Mouse (Mus musculus) brain, embryonic 14.5 days (tissue): Measurements from ENCODE around the gene Srsf10.

ENCODE experiments used
- CTCF ChIP-seq: fragments of 200-500 bp; IDR thresholded peaks from 2 replicates; pipeline ENCODE4 v1.5.1; 2012; ENCODE audit warnings: inconsistent platforms, mild to moderate bottlenecking, moderate library complexity, borderline replicate concordance; ENCODE audit not compliant: insufficient read depth, insufficient read length; ENCODE audit errors: extremely low read depth
- POLR2A ChIP-seq: fragments of 200-500 bp; IDR thresholded peaks from 2 replicates; pipeline ENCODE4 v1.6.1; 2012; ENCODE audit warnings: mild to moderate bottlenecking, inconsistent platforms, borderline replicate concordance; ENCODE audit not compliant: poor library complexity, insufficient read depth, insufficient read length, severe bottlenecking; ENCODE audit errors: extremely low read depth

- no peak for TF ChIP-seq POLR2A
- no peak for TF ChIP-seq CTCF
Observed at GRCm38 (mm10) chr4:135898380-135899049, 43.0 kb downstream of the Srsf10 start.
